8 mouse cellular contexts compared by ENCODE assay signal in genomic region chr9:63967408-63968172, GRCm38 (mm10). TPM values are rescaled to one million over a fixed set of nuclear protein-coding genes. Genes with fewer than 3 reads are reported as not detected.
DNase-seq lines count a peak whose midpoint lies in the region.

No protein-coding gene starts in this region.

- no peaks in the 10 kb centered on the region for H3K9me3 ChIP-seq in heart, embryonic 10.5 days

- H3K27me3 ChIP-seq in heart, embryonic 10.5 days (ENCODE audit: insufficient read depth, poor library complexity, severe bottlenecking): no peaks in the 10 kb centered on the region

- H3K27ac ChIP-seq in heart, embryonic 10.5 days: peak overlapping the region; percentile 86

- H3K4me1 ChIP-seq in heart, embryonic 10.5 days: peaks cover 95% of the 10 kb centered on the region

- WGBS in heart, embryonic 10.5 days: 60% methylated on average over 14 of the region's 14 CpGs

- peak overlapping the region; percentile 10; the same call in 1 of the 2 replicates for H3K4me3 ChIP-seq in heart, embryonic 10.5 days

- DNase-seq in adrenal gland, adult (ENCODE audit: inconsistent age in 2 of 2, low spot score in 1 of 2): peak; percentile 21 to 39
- DNase-seq in adrenal gland, postnatal 4 days (ENCODE audit: low spot score in 2 of 2): no peak
- DNase-seq in layer of hippocampus, postnatal 10 days (ENCODE audit: low spot score in 2 of 2): peak; percentile 25 to 56
- DNase-seq in layer of hippocampus, adult 9-10 months (ENCODE audit: low spot score): no peak
- DNase-seq in heart, embryonic 10.5 days (ENCODE audit: low spot score): no peak
- peak; percentile 46 for DNase-seq in lung, postnatal 36 days
- no peak for DNase-seq in layer of hippocampus, adult 8-10 months (ENCODE audit: low spot score in 2 of 2)
- DNase-seq in adrenal gland, postnatal 36 days: no peak

- H3K36me3 ChIP-seq in heart, embryonic 10.5 days: peaks cover 34% of the 10 kb centered on the region

RNA-seq across cellular contexts. Expression of gene Smad6, which starts 54.3 kb away (rescaled TPM):
- total RNA-seq in adrenal gland, postnatal 4 days (2021): 10 to 100 TPM; 28.8 to 32.9 TPM
- total RNA-seq in layer of hippocampus, postnatal 10 days (2021): 1 to 10 TPM; 1.7 to 3.7 TPM
- 29.4 and 47.2 TPM in 2 replicates for polyA plus RNA-seq in heart, embryonic 10.5 days (2016; fragmentation: Nextera tagmentation; extraction: Ambion mirVana)
- 1 to 10 TPM; 1.7 to 2.5 (median 2.0) TPM for total RNA-seq in layer of hippocampus, adult 8-10 months (2022)
- 10 to 100 TPM in 1 of 2 experiments, 1 to 10 TPM in 1; 6.3 to 12.7 TPM for total RNA-seq in adrenal gland, postnatal 36 days (2021)

Comparison
In these comparisons a context has a peak if more than half of its experiments do, and no peak if none do; other contexts are left out.
1. DNase-seq: peak in adrenal gland, adult (2 of 2), layer of hippocampus, postnatal 10 days (2 of 2) and lung, postnatal 36 days (single experiment); none in adrenal gland, postnatal 4 days (0 of 2), layer of hippocampus, adult 9-10 months (single experiment), heart, embryonic 10.5 days (single experiment), layer of hippocampus, adult 8-10 months (0 of 2) and adrenal gland, postnatal 36 days (0 of 2).